Mouse (Mus musculus) cerebellum, adult 11-12 months (tissue): ENCODE measurements around the gene Pgs1.

Experiments used
- DNase-seq: peaks from one replicate; pipeline ENCODE4 v3.0.0; 2022

Gene Pgs1

DNA sequence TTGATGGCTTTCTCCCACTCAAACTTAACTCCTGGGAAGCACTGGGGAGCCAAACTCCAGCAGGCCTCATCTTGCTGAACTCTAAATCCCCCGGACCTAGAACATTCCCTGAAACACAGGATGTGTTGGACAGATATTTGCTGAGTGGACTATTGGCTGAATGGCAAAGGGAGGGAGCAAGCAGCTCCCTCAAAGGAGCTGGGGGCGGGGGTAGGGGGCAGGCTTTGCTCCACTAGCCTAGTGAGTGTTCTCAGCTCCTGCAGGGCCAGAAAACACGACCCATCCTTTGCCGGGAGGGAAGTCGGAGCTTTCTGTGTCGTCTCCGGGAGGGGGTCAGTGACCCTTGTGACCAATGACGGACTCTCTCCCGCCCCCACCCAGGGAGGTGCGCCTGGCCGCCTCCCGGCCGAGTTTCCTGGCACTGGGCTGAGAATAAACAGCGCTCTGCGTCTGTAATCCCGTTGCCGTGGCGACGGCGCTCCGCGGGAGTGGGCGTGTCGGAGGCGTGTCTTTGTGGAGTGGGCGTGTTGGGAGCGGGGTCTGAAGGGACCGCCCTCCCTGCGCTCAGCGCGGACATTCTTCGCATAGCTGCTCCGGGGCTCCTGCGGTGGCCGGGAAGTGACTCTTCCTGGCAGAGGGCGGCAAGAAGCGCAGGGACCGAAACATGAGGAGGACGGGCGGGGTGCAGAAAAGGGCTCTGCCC lies 22.9 kb upstream of the Pgs1 start:
- DNase-seq: peak; percentile 86

- no peak for DNase-seq
Observed at GRCm38 (mm10) chr11:117963872-117964271, 22.2 kb upstream of the Pgs1 start.

DNA sequence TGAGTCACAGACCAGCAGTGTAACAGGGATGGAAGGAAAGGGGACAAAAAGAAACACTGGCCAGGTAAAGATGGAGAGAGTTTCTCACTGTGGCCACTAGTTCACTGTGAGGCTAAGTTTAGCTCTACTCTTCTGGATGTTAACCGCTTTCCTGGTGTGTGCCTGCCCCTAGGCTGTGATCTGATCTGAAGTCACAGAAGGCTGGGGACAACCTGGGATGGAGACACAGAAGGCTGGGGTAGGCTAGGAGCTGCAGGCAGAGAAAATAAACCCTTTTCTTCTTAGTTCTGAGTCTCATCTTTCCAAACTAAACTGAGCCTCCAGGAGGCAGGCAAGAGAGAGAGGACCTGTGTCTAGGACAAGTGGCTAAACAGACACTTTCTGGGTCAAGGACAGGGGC lies 21.8 kb upstream of the Pgs1 start:
- DNase-seq: no peak

DNA sequence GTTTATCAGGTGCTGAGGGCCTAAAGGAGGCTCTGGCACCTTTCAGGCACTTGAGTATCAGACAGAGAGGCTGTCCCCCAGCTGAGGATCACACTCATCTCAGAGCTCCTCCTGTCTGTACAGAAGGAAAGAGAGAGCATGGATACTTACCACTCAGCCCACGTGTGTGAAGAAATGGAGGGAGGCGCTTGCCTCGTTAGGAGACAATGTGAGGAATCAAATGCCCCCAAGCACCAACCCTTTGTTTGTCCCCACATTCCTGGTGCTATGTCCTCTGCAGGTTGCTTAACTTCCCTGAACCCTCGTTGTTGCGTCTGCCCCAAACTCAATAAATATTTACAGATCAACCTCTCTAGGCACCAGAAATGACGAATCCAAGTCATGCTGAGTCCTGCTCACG lies 21.0 kb upstream of the Pgs1 start:
- DNase-seq: no peak

DNA sequence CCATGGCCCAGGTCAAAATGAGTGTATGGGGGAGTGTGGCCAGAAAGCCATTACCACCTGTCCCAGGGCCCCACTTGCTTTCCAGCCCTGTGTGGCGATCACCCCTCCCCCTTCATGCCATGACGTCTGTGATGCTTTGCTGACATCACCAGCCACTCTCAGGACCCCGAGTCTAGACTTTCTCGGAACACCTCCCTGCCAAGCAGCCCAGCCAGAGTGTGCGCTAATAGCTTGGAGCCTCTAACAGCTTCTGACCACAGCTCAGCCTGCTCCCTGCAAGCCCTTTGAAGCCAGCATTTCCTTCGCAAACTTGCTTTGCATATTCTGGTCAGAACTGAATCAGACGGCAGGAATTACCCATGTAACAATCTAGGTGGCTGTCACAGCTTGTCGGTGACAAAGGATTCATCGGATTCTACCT lies 20.5 kb upstream of the Pgs1 start:
- DNase-seq: no peak

GRCm38 (mm10) chr11:117966506-117967100 lies 19.5 kb upstream of the Pgs1 start:
- peak; percentile 74 for DNase-seq

DNA sequence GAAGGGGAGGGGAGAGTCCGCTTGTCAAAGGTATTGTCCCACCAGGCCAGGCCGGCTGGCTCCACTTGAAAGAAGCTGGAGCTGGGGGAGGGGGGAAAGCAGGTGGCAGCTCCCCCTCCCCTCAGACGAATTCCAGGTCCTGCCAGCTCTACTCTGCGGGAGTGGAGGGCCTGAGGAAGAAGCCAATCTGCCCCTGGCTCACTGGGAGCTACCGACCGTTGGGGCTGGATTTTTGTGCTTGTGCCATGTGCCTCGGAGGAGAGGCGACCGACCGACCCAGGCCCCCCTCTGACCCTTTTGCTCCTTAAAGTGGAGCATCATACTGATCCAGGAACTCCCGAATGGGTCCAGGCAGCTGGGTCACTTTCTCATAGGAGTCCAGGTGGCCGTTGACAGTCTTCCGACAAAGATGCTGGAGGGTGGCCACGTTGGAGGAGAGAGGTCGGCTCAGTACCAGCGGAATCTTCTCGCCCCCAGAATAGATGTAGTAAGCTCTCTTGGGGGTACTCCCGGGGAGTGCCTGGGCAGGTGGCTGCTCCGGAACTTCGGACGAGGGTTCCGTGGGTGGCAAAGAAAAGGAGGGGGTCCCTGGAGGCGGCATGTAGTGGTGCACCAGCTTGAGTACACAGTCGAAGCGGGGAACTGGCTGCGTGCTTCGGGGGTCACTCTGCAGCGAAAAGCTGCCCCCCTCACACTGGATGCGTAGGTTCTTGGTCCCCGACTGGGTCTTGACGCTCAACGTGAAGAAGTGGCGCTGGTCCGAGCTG lies 18.7 kb upstream of the Pgs1 start:
- peak; percentile 66 for DNase-seq

- no peak for DNase-seq
Observed at GRCm38 (mm10) chr11:117968016-117968671, 17.9 kb upstream of the Pgs1 start.

GRCm38 (mm10) chr11:117968716-117969099 lies 17.4 kb upstream of the Pgs1 start:
- DNase-seq: no peak

GRCm38 (mm10) chr11:117969100-117969944 lies 16.8 kb upstream of the Pgs1 start:
- DNase-seq: peak; percentile 71

- peak; percentile 77 for DNase-seq
Observed at GRCm38 (mm10) chr11:117969945-117970872, 15.9 kb upstream of the Pgs1 start, which contains the start of gene Socs3. Gene Socs3 (minus strand): TSS chr11:117970047.

GRCm38 (mm10) chr11:117971100-117971499 lies 15.0 kb upstream of the Pgs1 start:
- DNase-seq: no peak

- DNase-seq: no peak
Observed at GRCm38 (mm10) chr11:117971646-117972242, 14.3 kb upstream of the Pgs1 start.

DNA sequence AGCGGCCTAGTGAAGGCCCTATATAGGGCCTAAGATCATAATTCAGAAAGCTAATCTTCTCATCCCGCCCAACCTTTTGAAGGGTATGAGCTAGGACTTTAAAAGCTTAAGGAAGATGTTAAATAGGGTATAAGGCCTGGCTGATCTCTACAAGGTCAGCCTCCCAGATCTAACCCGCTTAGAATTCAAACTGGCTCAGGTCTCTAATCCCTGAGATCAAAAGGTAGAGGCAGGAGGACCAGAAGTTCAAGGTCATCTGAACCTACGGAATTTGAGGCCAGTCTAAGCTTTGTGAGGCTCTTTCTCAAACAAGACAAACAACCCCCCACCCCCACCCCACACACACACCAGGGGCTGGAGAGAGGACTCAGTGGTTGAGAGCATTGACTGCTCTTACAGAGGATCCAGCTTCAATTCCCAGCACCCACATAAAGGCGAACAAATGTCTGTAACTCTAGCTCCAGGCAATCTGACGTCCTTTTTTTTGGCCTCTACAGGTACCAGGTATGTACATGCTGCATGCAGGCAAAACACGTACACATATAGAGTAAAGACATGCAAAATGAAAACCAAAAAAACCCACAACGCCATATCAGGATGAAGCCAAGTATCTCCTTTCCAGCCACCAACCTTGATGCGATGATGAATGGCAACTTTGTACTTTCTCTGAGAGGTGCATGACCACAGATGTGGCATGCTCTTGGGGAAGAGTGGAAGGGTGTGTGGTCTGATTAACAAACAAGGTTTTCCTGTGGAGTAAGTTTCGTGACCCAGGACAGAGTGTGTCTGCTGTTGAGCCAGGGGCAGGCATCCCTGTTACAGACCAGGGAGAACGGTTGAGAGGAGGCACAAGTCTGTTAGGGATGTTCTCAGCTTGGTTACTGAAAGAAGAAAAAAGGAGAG lies 13.2 kb upstream of the Pgs1 start:
- no peak for DNase-seq

DNA sequence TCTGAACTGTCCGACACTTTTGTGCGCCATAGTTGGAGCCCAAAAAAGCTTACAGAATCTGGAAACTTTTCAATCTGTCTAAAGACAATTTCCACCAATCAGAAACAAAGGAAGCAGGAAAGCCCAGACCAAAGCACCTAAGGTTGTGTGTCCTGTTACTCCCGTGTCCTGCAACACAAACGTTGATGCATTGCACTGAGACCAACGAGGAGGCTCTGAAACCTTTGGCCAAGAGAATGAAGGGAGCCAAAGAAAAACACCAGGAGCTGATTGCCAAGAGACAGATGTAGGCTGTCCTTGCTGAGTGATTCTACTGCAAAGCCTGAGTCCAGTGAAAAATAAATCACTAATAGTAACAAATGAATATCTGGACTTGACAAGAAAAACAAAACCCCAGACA lies 12.5 kb upstream of the Pgs1 start:
- no peak for DNase-seq

DNA sequence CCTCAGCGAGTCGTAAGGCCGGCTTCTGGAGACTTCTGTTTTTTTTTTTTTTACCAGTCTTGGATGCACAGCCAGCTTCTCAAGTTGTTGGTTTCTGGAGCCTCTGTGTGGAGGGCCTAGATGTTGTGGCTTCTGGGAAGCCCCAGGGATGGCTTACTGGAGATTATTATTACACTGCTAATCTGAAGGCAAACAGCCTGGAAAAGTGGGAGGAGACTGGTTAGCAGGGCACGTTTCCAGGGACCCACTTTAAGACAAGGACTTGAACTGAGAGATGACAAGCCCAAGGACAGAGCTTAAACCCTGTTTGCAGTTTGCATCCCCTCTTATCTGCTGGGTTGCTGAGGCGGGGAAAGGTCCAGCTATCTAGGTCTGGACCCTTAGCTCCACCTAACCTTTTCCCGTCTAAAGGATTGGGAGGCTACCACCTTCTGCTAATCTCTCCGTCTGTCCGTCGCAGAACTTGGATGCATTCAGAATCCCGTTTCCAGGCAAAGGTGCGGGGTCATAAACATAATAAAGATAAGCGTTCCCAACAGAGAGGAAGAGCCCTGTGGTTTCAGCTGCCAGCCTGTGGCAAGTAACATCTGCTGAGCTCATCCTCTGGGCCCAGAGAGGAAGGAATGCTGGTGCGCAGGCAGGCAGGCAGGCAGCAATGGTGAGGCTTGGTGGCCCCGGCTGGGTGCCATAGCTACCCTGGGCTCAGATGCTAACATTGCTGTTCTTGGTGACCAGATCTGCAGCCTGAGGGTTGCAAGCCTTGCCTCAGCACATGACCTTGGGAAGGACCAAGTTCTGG lies 11.6 kb upstream of the Pgs1 start:
- no peak for DNase-seq

GRCm38 (mm10) chr11:117975211-117975967 lies 10.7 kb upstream of the Pgs1 start:
- DNase-seq: no peak

DNA sequence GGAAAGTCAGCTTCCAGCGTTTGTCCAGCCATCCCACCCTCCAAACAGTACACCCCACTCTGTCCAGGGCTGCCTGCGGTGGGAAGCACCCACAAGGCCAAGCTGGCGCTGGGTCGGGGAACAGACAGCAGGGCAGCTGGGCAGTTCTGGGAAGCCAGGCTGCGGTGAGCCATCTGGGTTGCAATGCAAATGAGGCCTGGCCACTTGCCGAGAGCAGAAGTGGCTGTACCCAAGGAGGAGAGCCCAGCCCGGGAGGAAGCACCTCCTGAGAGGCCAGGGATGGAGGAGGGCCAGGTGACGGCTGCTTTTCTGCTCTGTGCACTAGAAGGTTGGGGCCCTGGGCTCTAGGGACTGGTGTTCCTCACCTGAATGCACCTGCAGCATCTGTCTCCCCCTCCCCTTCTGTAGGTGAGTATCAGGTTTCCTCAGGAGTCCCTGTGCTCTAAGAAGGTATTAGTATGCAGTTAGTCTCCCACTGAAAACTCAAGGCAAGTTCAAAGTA lies 10.0 kb upstream of the Pgs1 start:
- peak; percentile 66 for DNase-seq
